Mouse (Mus musculus) megakaryocyte, embryonic 14.5 days (primary cell): ENCODE measurements at regions not wholly inside any gene's neighbourhood (a gene's known extent, or its start where the extent isn't known, plus 50 kb on each side); places are given as distances from the start of the nearest gene placed in this dataset.

Experiments
- FLI1 ChIP-seq: IDR thresholded peaks from 2 replicates; pipeline ENCODE4 v1.6.1; 2012; ENCODE audit warnings: low read length, inconsistent platforms, mixed read lengths
- GATA1 ChIP-seq: IDR thresholded peaks from 3 replicates; pipeline ENCODE4 v1.6.1; 2012; ENCODE audit warnings: mixed read lengths, low read length, inconsistent platforms, borderline replicate concordance

GRCm38 (mm10) chr2:61384467-61384866 is 193.9 kb upstream of the Tank start:
- TF ChIP-seq GATA1 (no peak), FLI1 (no peak)
